Mouse (Mus musculus): ENCODE measurements around the gene Epo. TPM values are rescaled to one million over a fixed set of nuclear protein-coding genes. Genes with fewer than 3 reads are reported as not detected.

Epo gene
- polyA plus RNA-seq, 1 experiment from 2014 or later, result not detected

DNA sequence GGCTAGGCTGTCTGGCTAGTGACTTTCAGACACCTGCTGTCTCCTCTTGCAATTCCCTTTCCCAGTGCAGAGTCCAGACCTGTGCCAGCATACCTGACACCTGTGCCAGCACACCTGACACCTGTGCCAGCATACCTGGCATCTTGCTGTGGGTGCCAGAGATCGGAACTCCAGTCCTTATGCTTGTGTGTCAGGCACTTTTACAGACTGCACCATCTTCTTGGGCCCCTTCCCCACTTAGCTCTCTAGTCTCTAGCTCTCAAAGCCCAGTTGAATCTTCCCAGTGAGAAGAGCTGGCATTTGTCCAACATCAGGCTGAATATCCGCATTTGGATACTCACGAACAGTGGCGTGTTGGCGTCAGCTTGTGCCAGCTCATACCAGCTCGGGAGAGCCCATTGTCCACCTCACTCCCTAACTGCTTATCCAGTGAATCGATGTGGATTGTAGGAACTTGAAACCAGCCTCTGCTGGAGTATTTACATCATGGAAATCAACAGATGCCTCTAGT, 6.3 kb upstream of the Epo start:
- Histone ChIP-seq H3K4me3 (replicated peaks) (no peak overlapping the region), H3K27me3 (no peaks in the 10 kb centered on the region), H3K4me2 (replicated peaks) (no peak overlapping the region), H3K4me1 (no peaks in the 10 kb centered on the region), H3K9me3 (replicated peaks) (no peaks in the 10 kb centered on the region), H3K36me3 (no peaks in the 10 kb centered on the region), H3K9ac (no peak overlapping the region), H3K27ac (replicated peaks) (no peak overlapping the region)
- ATAC-seq (ENCODE audit: insufficient number of reproducible peaks, low FRiP score, low TSS enrichment, low read depth), result no peak
- WGBS, result 52% methylated on average over 7 of the region's 7 CpGs

DNA sequence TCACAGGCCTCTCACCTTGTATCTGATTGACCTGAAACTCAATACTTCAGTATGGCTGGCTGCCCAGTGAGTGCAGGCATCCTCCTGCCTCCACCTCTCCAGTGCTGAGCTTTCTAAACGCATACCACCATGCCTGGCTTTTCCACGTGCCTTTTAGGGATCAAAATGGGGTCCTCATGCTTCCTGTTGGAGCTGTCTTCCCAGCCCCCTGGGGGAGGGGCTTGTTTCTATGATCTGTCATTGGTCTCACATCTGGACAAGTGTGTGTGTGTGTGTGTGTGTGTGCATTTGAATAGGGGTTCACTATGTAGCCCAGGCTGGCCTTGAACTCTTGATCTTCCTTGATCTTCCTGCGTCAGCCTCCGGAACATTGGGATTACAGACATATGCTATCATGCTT, 4.4 kb upstream of the Epo start:
- Histone ChIP-seq H3K4me3 (replicated peaks) (no peak overlapping the region), H3K4me1 (no peaks in the 10 kb centered on the region), H3K36me3 (no peaks in the 10 kb centered on the region), H3K4me2 (replicated peaks) (no peak overlapping the region), H3K9me3 (replicated peaks) (no peaks in the 10 kb centered on the region), H3K9ac (no peak overlapping the region), H3K27me3 (no peaks in the 10 kb centered on the region), H3K27ac (replicated peaks) (no peak overlapping the region)
- no peak for ATAC-seq (ENCODE audit: insufficient number of reproducible peaks, low FRiP score, low TSS enrichment, low read depth)
- WGBS, result 53% methylated on average over 4 of the region's 4 CpGs

DNA sequence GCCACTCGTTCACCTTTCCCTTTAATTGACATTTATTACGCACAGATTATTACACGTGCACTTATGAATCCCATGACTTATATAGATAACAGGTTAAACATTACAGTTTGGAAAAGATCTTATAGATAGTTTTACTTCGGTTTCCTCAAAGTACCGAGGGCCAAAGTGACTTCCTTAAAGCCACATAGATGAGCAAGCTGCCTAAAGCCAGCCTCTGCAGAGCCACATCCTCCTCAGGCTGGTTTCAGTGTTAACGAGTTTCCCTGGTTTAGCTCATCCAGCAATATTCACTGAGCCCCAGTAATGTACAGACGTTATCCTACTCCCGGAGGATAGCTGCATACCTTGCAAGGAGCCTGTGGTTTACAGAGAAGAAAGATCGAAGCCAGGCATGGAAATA, 2.3 kb upstream of the Epo start:
- ATAC-seq (ENCODE audit: insufficient number of reproducible peaks, low FRiP score, low TSS enrichment, low read depth), result no peak

DNA sequence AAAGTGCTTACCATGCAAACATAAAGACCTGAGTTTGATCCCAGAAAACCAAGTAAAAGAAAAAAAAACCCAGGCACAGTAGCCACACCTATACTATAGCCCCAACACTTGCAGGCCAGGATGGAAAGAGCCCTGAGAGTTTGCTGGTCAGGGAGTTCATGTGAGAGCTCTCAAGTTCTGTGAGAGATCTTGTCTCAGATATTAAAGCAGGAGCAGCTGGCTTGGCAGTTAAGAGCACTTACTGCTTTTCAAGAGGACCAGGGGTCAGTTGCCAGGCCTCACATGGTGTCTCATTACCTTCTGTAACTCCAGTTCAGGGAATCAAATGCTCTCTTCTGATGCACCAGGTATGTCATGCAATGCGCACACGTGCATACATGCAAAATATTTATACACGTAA, 1.7 kb upstream of the Epo start:
- no peak for ATAC-seq (ENCODE audit: insufficient number of reproducible peaks, low FRiP score, low TSS enrichment, low read depth)
- Histone ChIP-seq H3K27ac (replicated peaks) (no peak overlapping the region), H3K4me1 (peaks cover 10% of the 10 kb centered on the region), H3K9ac (no peak overlapping the region), H3K4me2 (replicated peaks) (no peak overlapping the region), H3K9me3 (replicated peaks) (no peaks in the 10 kb centered on the region), H3K4me3 (replicated peaks) (no peak overlapping the region), H3K27me3 (no peaks in the 10 kb centered on the region), H3K36me3 (peaks cover 4% of the 10 kb centered on the region)
- whole genome bisulfite sequencing, result 89% methylated on average over 3 of the region's 3 CpGs

More for the DNA sequence above, 2.3 kb upstream of the Epo start:
- Histone ChIP-seq H3K4me2 (replicated peaks) (no peak overlapping the region), H3K27ac (replicated peaks) (no peak overlapping the region), H3K36me3 (no peaks in the 10 kb centered on the region), H3K9me3 (replicated peaks) (no peaks in the 10 kb centered on the region), H3K4me1 (peaks cover 4% of the 10 kb centered on the region), H3K27me3 (no peaks in the 10 kb centered on the region), H3K4me3 (replicated peaks) (no peak overlapping the region), H3K9ac (no peak overlapping the region)
- 80% methylated on average over 9 of the region's 9 CpGs for WGBS

DNA sequence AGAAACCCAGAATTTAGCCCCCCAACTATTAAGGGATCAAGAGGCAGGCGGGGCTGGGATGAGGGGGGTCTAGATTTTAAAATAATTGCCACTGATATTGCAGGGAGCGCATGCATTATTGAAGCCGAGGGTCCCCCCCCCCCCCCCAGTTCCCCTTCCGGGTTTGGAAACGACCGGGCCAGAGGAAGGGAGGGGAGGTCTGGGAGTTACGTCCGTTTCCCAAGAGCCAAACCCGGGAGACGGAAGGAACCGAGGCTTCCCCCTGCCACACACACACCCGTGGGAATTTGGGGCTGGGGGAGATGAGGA, 280 bp downstream of the Epo start:
- ATAC-seq (ENCODE audit: insufficient number of reproducible peaks, low FRiP score, low TSS enrichment, low read depth), result 0 out of 2 replicates have a peak, but pooled peaks have one; percentile 12
- no peaks in the 10 kb centered on the region for H3K27me3 ChIP-seq
- WGBS, result 0% methylated on average over 11 of the region's 12 CpGs

DNA sequence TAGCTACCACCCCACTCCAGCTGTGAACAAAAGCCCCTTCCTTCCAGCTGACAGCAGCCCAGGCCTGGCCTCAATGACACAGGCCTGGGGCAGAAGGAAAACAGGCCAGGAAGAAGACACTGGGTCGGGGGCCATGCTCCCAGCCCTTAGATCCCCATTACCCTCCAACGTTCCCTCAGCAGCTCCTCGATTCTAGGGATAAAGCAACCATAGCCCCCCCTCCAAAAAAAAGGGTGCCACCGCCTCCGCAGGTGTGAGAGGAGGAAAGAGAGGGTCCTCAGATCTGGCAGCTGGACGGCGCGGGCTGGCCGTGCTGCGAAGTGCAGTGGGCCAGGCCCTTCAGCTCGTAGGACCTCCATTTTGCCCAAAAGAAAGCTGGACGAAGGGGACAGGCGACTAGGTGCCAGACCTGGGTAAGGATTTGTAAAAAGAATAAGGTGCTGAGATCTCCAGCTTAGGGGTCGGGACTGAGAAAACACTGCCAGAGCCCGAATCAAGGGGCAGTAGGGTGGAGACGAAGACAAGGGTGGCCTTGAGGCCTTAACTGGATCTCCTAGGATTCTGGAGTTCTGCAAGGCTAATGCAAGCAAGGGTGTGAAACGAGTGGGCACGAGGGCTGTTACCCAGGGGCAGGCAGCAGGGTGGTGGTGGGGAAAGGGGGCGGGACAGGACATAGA, 773 bp downstream of the Epo start:
- H3K4me1 ChIP-seq, result peaks cover 33% of the 10 kb centered on the region
- no peaks in the 10 kb centered on the region for H3K9me3 ChIP-seq (replicated peaks)
- under 1% methylated on average over 19 of the region's 19 CpGs for WGBS
- H3K27me3 ChIP-seq, result no peaks in the 10 kb centered on the region
- H3K36me3 ChIP-seq, result peaks cover 29% of the 10 kb centered on the region
- H3K9ac ChIP-seq, result peak overlapping the region; percentile 82
- H3K4me2 ChIP-seq (replicated peaks), result peak overlapping the region; percentile 83
- no peak for ATAC-seq (ENCODE audit: insufficient number of reproducible peaks, low FRiP score, low TSS enrichment, low read depth)
- peak overlapping the region; percentile 94 for H3K27ac ChIP-seq (replicated peaks)
- peak overlapping the region; percentile 75 for H3K4me3 ChIP-seq (replicated peaks)

More for the DNA sequence above, 280 bp downstream of the Epo start:
- Histone ChIP-seq H3K27ac (replicated peaks) (peak overlapping the region; percentile 94), H3K9me3 (replicated peaks) (no peaks in the 10 kb centered on the region), H3K9ac (peak overlapping the region; percentile 82), H3K4me1 (peaks cover 28% of the 10 kb centered on the region), H3K4me3 (replicated peaks) (peak overlapping the region; percentile 75), H3K36me3 (peaks cover 24% of the 10 kb centered on the region), H3K4me2 (replicated peaks) (peak overlapping the region; percentile 83)

DNA sequence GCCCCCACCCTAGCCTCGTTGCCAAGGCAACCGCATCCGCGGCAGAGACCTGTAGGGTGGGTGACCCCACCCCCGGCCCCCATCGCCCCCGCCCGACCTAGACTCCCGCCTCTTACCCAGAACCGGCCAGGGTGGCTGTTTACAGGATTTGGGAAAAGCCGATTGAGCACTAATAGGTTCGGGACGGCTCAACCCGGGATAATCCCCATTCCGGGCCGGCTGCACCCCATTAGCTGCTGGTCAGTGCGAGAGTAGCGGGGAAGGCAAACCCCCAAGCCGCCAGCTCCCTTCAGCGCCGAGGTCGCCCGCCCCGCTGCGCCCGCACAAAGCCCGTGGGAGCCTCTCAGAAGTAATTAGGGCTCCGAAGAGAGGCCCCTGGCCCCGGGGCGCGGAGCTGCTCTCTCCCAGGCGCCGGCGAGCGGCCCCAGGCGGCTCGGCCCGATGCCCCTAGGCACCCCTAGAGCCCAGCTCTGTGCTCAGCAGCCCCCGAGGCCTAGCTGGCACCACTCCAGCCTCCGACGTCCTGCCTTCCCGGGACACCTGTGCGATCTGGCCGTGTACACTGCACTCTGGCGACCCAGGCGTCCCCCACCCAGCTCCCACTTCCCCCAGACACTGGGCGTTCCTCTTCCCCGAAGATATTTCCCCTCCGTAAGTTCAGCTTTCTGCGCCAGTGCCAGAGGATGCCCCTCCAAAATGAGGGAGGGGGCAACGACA, 1.5 kb downstream of the Epo start:
- Histone ChIP-seq H3K9me3 (replicated peaks) (no peaks in the 10 kb centered on the region), H3K36me3 (peaks cover 35% of the 10 kb centered on the region), H3K4me3 (replicated peaks) (peak overlapping the region; percentile 75), H3K27me3 (no peaks in the 10 kb centered on the region), H3K4me1 (peaks cover 35% of the 10 kb centered on the region), H3K27ac (replicated peaks) (peak overlapping the region; percentile 94), H3K9ac (peak overlapping the region; percentile 82), H3K4me2 (replicated peaks) (peak overlapping the region; percentile 83)
- under 1% methylated on average over 51 of the region's 51 CpGs for WGBS
- ATAC-seq (ENCODE audit: insufficient number of reproducible peaks, low FRiP score, low TSS enrichment, low read depth), result peak; percentile 9; the same call in 1 of the 2 replicates

DNA sequence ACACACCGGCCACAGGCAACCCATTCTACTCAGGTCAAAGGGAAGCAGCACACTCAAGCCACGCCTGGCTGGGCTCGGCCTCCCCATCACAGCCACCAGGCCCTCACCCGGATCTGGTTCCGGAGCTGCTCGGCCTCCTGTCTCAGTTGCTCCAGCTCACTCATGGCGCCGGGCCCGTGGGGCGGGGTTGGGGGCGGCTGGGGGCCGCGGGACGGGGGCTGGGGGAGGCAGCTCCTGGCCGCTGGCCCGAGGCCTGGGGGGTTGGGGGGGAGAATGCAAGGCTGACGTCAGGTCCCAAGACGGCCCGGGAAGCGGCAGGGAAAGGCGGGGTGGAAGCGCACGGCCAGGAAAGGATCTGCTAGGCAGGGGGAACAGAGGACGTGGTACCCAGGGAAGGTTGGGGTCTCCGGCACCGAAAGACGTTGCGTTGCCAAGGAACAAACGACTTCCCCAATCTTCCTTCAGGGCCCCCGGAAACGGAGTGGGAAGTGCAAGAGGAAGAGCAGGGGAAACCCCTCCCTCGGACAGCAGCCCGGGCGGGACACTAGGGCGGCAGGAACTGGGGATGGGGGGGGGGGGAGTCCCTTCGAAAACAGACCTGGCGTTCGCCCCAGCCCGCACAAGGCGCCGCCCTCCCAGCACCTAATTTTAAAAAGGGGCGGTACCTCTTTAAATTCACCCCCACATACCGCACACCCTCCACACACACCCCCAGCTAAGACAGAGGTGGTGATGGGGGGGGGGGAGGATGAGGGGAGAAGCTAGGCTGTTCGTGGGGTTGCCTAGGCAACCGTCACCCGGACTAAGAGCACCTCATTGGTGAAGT, 2.2 kb downstream of the Epo start:
- Histone ChIP-seq H3K4me2 (replicated peaks) (peak overlapping the region; percentile 83), H3K36me3 (peaks cover 41% of the 10 kb centered on the region), H3K27me3 (no peaks in the 10 kb centered on the region), H3K9me3 (replicated peaks) (no peaks in the 10 kb centered on the region), H3K9ac (peak overlapping the region; percentile 82), H3K27ac (replicated peaks) (peak overlapping the region; percentile 94), H3K4me1 (peaks cover 42% of the 10 kb centered on the region), H3K4me3 (replicated peaks) (peak overlapping the region; percentile 75)
- peak; percentile 55 for ATAC-seq (ENCODE audit: insufficient number of reproducible peaks, low FRiP score, low TSS enrichment, low read depth)
- WGBS, result under 1% methylated on average over 46 of the region's 46 CpGs

DNA sequence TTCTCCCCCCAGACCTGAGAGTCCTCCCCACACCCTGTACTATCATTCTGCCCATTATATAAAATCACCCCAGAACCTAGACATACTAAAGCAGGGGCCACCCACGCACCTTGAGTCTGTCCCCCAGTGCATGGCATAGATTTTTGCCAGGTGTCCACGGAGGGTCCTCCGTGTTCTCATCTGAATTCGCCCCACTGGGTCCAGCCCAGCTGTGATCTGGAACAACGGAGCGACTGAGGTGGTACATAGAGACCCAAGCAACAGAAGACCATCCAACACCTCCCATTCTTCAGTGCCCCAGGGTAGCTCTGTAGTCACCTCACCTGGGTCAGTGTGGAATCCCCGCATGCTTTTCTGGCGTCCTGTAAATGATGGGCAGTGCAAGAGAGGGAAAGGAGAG, 3.0 kb downstream of the Epo start:
- no peak for ATAC-seq (ENCODE audit: insufficient number of reproducible peaks, low FRiP score, low TSS enrichment, low read depth)
- Histone ChIP-seq H3K4me1 (peaks cover 43% of the 10 kb centered on the region), H3K27ac (replicated peaks) (peak overlapping the region; percentile 94), H3K4me2 (replicated peaks) (peak overlapping the region; percentile 83), H3K36me3 (peaks cover 48% of the 10 kb centered on the region), H3K9me3 (replicated peaks) (no peaks in the 10 kb centered on the region), H3K4me3 (replicated peaks) (peak overlapping the region; percentile 75), H3K9ac (peak overlapping the region; percentile 37), H3K27me3 (no peaks in the 10 kb centered on the region)
- WGBS, result 64% methylated on average over 8 of the region's 8 CpGs

DNA sequence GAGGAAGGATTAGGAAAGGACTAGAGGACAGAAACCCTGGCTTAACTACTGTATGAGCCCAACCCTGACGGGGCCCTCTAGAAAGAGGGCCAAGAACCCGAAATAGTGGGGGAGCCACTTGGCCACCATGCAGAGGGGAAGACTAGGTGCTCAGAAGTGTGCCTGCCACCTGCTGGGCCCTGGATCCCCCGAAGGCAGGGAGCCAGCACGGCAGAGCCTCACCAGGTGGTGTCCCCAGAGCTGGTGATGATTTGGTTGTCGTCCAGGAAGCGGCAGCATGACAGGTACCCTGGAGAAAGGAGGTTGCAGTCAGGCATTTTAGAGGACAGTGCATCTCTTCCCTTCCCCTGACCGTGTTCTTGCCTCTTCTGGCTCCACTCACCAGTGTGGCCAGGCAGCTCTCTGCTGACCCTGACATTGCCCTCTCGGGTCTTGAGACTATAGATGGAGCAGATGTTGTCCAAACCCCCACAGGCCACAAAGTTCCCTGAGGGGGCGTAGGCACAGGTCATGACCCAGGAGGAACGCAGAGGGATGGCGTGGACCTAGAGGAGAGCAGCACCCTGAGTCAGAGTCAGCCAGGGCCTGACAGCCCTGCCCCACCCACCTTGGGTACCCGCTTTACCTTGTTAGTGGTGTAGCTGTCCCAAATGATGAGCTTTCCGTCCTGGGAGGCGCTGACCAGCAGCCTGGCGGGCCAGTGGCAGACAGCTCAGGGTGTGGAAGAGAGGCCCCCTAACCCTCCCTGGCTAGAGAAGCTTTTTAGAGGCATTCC, 3.6 kb downstream of the Epo start:
- H3K4me2 ChIP-seq (replicated peaks), result peak overlapping the region; percentile 83
- peak overlapping the region; percentile 94; the same call in 1 of the 2 replicates for H3K27ac ChIP-seq (replicated peaks)
- H3K9me3 ChIP-seq (replicated peaks), result no peaks in the 10 kb centered on the region
- H3K27me3 ChIP-seq, result no peaks in the 10 kb centered on the region
- peaks cover 55% of the 10 kb centered on the region for H3K36me3 ChIP-seq
- H3K9ac ChIP-seq, result no peak overlapping the region
- H3K4me3 ChIP-seq (replicated peaks), result peak overlapping the region; percentile 75; the same call in 1 of the 2 replicates
- no peak for ATAC-seq (ENCODE audit: insufficient number of reproducible peaks, low FRiP score, low TSS enrichment, low read depth)
- peaks cover 45% of the 10 kb centered on the region for H3K4me1 ChIP-seq
- WGBS, result 64% methylated on average over 15 of the region's 15 CpGs

Data from embryonic facial prominence, embryonic 15.5 days (tissue).